Mouse (Mus musculus) kidney, adult 11 months (tissue): ENCODE data around the gene Osmr.

Experiments used
- DNase-seq: peaks from one replicate; pipeline ENCODE4 v3.0.0; 2022

Osmr gene

GRCm38 (mm10) chr15:6874601-6875019 lies at the start of gene Osmr:
Gene Osmr, minus strand, starts transcription at chr15:6874969.
- no peak for DNase-seq

GRCm38 (mm10) chr15:6919406-6919805 lies 44.6 kb upstream of the Osmr start:
- no peak for DNase-seq

GRCm38 (mm10) chr15:6914163-6914562 lies 39.4 kb upstream of the Osmr start:
- DNase-seq, result no peak

- peak; percentile 73 for DNase-seq
Measured at GRCm38 (mm10) chr15:6909669-6910068, 34.9 kb upstream of the Osmr start.

- no peak for DNase-seq
Measured at GRCm38 (mm10) chr15:6909084-6909483, 34.3 kb upstream of the Osmr start.

GRCm38 (mm10) chr15:6908601-6909000 lies 33.8 kb upstream of the Osmr start:
- no peak for DNase-seq

- DNase-seq, result no peak
Measured at GRCm38 (mm10) chr15:6906260-6907047, 31.7 kb upstream of the Osmr start.

GRCm38 (mm10) chr15:6905726-6906125 lies 31.0 kb upstream of the Osmr start:
- no peak for DNase-seq

- no peak for DNase-seq
Measured at GRCm38 (mm10) chr15:6903286-6903975, 28.7 kb upstream of the Osmr start.

- no peak for DNase-seq
Measured at GRCm38 (mm10) chr15:6901982-6902639, 27.3 kb upstream of the Osmr start.

- DNase-seq, result no peak
Measured at GRCm38 (mm10) chr15:6901236-6901635, 26.5 kb upstream of the Osmr start.

GRCm38 (mm10) chr15:6884260-6884659 lies 9.5 kb upstream of the Osmr start:
- DNase-seq, result no peak

GRCm38 (mm10) chr15:6883816-6884215 lies 9.0 kb upstream of the Osmr start:
- no peak for DNase-seq

GRCm38 (mm10) chr15:6883091-6883490 lies 8.3 kb upstream of the Osmr start:
- no peak for DNase-seq

GRCm38 (mm10) chr15:6882180-6882579 lies 7.4 kb upstream of the Osmr start:
- DNase-seq, result peak; percentile 38

GRCm38 (mm10) chr15:6881211-6881610 lies 6.4 kb upstream of the Osmr start:
- no peak for DNase-seq

GRCm38 (mm10) chr15:6873807-6874600 lies 765 bp downstream of the Osmr start:
- peak; percentile 64 for DNase-seq

- DNase-seq, result no peak
Measured at GRCm38 (mm10) chr15:6873154-6873806, 1.5 kb downstream of the Osmr start.

- DNase-seq, result no peak
Measured at GRCm38 (mm10) chr15:6871621-6872359, 3.0 kb downstream of the Osmr start.

GRCm38 (mm10) chr15:6866888-6867287 lies 7.9 kb downstream of the Osmr start:
- no peak for DNase-seq

GRCm38 (mm10) chr15:6862125-6862524 lies 12.6 kb downstream of the Osmr start:
- DNase-seq, result no peak

- DNase-seq, result no peak
Measured at GRCm38 (mm10) chr15:6861617-6862016, 13.2 kb downstream of the Osmr start.
